Mouse (Mus musculus) monocyte, adult 2 months (primary cell): Measurements from ENCODE around the gene Fam129b.

Experiments used
- DNase-seq, 2 experiments: peaks; one replicate each; pipeline ENCODE4 v3.0.0; 2022; ENCODE audit warnings: low spot score in 2 of 2, low read depth in 1 of 2

Gene Fam129b

GRCm38 (mm10) chr2:32890280-32890679 is 14.4 kb downstream of the Fam129b start:
- DNase-seq: no peak

DNA sequence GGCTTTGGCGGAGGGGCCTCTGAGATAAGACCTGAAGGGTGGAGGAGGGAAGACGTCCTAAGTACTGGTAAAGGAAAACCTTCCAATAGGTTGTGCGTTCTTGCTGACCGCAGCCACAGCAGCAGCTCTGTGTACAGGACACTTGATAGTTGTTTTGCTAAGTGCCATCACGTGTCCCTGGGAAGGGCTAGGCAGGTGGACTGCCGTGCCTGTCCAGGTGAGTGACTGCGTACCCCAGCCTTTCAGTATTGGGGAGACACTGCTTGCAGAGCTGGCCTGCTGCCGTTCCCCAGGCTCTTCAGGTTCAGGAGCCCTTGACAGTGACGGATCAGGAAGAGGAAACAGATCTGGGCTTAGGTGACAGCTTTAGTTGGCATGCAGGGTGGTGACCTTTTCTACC is 15.4 kb downstream of the Fam129b start:
- DNase-seq: no peak

- DNase-seq: no peak
Measured at GRCm38 (mm10) chr2:32892490-32892889, 16.6 kb downstream of the Fam129b start.

DNA sequence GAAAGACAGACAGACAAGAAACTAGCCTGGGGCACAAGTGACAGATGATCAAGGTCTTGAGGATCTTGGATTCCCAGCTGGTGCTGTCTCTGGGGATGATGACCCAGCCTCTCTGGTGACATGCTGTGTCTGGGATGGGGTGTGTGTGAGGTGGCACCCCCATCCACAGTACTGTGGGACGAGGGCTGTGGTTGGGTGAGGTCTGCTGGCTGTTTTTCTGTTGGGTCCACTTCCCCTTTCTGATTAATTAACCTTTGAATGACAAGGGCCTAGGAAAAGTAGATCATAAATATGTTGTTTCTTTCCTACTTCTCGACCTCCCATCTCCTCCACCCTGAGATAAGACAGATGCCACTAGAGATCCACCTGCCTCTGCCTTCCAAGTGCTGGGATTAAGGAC is 18.2 kb downstream of the Fam129b start:
- peak; percentile 28 to 36 for DNase-seq

DNA sequence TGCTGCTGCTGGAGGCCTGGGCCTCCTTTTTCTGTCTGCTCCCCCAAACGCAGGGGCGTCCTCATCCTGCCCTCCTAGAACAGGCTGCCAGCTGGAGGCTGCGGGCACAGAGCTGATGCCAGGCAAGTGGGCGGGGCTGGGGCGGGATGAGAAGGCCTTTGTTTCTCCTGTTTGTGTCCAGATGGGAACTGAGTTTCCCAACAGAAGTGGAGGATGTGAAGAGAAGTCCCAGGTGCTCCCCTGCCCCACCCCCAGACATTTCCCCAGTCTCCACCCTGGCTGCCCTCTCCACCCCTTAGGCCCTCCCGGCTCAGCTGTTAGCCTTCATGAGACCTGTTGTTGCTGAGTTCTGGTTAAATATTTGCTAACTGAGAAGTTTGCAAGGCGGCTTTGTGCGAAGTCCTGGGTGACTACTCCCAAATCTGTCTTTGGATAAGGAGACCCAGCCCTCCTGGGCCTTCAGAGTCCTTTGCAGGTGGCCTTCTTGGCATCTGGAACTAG is 19.7 kb downstream of the Fam129b start:
- no peak for DNase-seq

DNA sequence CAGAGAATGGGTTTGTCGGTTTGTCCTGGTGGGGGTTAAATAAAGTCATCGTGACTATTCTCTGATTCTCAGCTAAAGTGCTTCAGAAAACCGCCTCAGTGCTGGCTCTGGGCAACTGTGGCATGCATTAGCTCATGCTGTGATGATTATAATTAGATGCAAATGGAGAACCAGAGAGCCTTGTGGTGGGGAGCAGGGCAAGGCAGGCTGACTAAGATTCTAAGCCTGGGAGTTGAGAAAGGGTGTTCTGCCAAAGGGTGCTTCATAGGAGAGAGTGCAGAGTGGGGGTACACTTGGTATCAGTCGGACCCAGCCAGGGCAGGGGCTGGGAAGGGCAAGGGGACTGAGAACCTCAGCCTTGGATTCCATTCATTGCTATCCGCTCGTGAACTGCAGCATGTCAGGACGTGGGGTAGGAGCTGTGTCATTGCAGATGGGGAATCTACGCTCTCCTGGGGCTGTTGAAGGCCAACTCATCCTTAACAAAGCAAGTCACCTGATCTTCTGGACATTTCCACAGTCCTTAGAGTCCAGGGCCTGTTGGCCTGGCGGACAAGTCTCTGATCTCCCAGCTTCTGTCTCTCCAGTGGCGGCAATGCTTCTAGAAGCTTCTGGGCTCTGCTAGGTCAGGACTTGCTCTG is 20.7 kb downstream of the Fam129b start:
- no peak for DNase-seq

DNA sequence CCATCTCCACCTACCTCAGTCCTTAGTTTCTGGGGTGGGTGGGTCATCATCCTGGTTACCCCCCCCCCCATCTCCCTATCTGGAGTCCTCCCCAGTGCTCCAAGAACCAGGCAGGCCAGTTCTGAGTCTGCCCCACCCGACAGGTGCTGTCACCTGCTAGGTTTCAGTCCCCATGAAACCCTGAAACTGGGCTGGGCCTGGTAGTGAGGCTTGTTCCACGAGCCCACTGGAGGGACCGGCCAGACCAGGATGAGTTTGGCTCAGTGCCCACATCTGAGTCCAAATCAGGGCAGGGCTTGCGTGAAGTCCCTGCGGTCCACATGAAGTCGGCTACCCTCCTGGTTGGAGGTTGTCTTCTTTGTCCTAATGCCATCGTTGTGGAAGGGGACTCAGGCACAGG is 23.1 kb downstream of the Fam129b start:
- DNase-seq: no peak

GRCm38 (mm10) chr2:32902126-32902525 is 26.2 kb downstream of the Fam129b start:
- DNase-seq: no peak

DNA sequence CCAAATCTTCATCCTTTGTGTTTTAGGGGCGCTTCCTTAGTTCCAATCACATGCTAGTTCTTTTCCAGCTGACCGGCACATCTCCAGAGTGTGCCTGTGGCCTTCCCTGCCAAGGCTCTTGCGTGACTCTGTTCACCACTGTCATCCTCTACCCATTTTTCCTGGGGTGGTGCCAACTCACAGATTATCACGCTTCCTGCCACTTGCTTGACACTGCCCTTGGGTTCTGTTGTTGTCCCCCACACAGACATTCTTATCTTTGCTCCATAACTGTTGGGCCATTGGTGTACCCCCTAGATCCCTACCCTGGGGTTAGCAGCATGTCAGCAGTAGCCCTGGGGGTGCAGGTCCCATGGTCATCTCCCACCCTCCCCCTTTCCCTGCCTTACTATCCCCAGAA is 27.6 kb downstream of the Fam129b start:
- DNase-seq: no peak

DNA sequence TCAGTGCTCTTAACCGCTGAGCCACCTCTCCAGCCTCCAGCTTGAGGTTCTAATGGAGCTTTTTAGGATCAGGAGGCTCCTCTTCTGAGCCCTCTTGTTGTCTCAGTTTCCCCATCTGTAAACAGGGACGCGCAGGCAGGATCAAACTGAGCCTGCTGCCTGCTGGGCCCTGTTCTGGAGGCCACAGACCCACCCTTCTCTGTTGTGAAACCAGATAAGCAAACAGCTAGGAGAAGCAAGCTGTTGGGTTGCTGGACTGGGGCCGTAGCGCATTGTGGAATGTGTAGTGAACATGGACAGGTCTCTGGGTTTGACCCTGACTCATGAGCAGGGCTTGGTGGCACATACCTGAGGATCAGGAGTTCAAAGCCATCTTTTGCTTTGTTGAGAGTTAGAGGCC is 28.7 kb downstream of the Fam129b start:
- no peak for DNase-seq

DNA sequence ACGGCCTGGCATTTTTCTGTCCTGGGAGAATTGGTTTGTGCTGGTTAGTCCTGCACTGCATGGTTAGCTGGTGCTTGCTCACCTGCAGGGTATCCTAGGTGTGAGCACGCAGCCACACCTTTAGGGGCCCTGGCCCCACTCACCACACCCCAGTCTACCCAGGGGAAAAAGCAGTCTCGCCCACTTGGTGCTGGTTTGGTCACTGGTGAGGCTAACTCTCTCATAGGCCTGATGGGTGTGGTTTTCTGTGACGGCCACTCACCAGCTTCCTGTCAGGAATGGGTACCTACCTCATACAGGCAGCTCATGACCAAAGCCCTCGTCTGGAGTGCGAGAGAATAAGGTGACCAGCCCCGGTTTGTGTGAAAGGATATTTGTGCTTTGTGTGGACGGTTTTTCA is 29.4 kb downstream of the Fam129b start:
- DNase-seq: no peak

DNA sequence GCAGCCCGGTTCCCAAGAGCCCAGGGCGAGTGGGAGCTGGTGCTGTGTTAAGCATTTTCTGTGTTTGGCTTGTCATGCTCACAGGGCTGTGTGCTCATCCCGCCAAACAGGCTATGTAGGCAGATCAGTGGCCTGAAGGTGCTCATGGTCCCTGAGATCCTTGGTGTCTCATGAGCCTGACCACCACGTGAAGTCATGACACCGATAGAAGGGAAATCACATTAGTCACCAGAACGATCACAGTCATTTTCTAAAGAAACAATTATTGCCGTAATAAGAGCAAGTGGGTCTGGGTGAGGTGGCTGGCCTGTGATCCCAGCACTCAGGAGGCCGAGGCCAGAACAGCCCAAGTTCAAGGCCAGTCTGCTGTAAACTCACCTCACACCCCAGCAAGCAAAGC is 31.5 kb downstream of the Fam129b start:
- no peak for DNase-seq

DNA sequence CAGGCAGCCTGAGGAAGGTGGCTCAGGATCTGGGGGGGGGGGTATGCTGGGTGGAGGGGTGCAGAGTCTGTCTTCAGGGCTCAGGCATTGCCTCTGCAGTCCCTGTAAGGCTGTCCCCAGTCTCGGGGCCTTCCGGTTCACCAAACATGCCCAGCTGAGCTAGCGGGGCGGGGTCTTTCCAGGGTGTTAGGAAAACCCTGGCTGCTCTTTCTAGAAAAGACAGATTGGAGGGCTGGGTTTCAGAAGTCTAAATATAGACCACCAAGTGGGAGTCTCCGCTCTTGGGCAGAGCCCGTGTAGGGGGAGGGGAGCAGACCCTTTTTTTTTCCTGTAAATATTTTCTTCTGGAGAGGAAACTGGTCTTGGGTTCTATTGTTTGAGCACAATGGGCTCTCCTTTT is 32.4 kb downstream of the Fam129b start:
- DNase-seq: no peak

- DNase-seq: no peak
Measured at GRCm38 (mm10) chr2:32908796-32909195, 32.9 kb downstream of the Fam129b start.

DNA sequence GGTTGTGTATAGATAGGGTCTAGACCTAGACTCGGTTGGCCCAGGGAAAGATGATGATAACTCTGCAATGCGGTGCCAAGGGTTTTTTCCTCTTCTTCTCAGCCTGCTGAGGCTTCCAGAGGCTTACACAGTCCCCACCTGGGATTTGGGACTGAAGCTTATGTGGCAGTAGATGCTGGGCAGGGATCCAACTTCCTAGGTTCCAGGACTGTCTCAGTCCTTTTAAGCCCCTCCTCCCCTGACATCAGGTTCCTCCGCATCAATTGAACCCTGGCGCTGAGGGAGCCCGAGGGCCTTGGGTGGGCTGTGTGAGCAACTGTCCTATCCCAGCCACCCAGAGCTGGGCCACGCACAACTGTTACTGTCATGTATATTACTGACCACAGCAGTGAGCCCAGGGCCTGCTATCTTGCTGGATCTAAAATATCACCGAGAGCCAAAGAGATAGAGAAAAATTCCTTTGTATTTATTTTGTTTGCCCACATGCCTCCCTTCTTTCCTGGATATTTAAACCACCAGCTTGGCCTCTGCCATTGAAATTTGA is 35.8 kb downstream of the Fam129b start:
- no peak for DNase-seq

DNA sequence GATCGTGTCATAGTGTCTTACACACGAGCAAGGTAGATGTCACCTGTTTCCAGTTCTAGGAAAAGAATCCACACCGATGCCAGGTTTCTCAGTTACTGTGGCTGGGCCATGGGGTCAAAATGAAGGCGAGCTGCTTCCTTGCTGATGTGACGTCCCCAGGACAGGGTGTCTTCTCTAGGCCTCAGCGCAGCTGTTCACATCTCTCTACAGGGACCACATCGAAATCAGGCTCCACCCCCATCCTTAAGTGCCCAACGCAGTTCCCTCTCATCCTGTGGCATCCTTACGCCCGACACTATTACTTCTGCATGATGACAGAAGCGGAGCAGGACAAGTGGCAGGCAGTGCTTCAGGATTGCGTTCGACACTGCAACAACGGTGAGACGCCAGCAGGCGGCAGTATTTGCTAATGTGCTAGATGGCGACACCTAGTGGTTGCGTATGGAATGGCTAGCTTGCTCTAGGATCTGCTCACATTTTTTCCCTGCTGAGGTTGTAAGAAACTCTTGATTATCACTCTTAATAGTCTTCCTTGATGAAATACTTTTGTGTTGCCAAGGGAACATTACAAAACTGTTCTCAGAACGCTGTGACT is 36.4 kb downstream of the Fam129b start:
- peak; percentile 66 to 84 for DNase-seq

DNA sequence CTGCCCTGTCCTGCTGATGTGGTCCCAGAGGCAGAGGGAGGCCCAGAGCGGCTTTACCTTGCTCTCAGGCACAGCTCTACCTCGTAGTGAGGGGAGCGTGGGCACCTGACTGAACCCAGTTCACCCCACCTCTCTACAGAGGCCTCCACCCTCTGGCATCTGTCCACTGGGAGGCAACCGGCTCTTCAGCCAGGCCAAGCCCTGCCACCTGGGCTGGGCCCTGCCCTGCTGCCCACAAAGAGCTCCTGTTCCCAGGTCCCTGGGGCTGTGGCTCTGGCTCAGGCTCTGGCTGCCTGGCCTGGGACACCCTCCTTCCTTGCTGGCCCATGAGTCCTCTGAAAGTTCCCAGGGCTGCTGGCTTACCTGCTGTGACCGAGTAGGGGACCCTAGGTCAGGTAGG is 38.4 kb downstream of the Fam129b start:
- DNase-seq: no peak

DNA sequence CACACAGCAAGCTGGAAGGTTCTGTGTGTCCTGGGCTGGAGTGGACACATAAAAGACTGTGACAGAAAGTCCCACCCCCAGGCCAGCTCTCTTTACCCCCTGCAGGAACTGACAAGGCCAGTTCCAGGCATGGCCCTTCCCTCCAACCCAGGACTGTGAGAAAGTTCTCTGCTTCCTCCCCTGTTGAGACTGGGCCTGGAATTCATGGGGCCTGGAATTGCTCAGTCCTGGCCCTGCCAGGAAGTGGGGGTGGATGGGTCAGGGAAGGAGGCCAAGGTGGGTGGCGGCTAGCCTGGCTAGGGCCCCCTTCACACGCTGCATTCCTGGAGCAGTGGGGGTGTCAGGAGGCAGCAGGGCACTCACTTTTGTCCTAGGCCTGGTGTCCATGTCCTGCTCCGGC is 39.0 kb downstream of the Fam129b start:
- no peak for DNase-seq

GRCm38 (mm10) chr2:32917526-32917925 is 41.6 kb downstream of the Fam129b start:
- peak; percentile 87 to 93 for DNase-seq

DNA sequence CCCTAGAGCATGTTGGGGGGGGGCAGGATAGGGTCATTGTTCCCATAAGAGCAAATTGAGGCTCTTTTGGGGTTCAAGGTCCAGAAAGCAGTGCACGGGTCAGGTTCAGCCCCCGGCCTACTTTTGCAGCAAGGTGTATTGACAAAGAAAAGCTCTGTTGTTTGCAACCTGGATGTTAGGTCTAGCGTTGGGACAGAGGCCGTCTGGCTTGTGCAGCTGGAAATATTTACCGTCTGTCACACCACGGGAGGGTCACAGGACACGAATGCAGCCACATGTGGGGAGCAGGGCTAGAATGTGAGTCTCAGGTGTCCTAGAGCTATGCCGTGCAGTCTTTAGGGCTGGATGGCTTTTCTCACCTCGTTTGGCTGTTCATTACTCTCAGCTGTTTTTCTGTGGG is 42.5 kb downstream of the Fam129b start:
- no peak for DNase-seq

DNA sequence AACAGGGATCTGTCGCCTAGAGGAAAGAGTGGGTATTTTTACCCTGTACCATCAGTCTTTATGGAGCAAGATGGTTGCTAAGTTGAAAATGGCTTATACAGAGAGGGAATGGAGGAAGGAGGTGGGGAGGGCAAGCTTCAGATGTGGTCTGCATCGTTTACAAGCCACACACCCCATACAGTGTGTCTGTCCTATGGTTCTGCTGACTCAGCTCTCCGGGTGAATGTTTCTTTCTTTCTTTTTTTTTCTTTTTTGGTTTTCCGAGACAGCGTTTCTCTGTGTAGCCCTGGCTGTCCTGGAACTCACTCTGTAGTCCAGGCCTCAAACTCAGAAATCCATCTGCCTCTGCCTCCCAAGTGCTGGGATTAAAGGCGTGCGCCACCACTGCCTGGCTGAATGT is 45.3 kb downstream of the Fam129b start:
- DNase-seq: no peak

- no peak for DNase-seq
Measured at GRCm38 (mm10) chr2:32921801-32922380, 46.0 kb downstream of the Fam129b start.
